Mouse (Mus musculus): ENCODE measurements around the gene Hcn1. TPM values are rescaled to one million over a fixed set of nuclear protein-coding genes. Genes with fewer than 3 reads are reported as not detected.
A peak's percentile ranks its signal among the peaks of the same experiment; 100 is the strongest.

The Hcn1 gene
- total and polyA plus RNA-seq, 2 experiments from 2014 or later: 2.6 to 9.8 TPM

GRCm38 (mm10) chr13:117687670-117688069 is 85.5 kb downstream of the Hcn1 start:
- ATAC-seq: no peak
- no peaks in the 10 kb centered on the region for H3K27me3 ChIP-seq (ENCODE audit: insufficient read depth, low read length)
- H3K9ac ChIP-seq (replicated peaks; ENCODE audit: low read length): no peak overlapping the region
- no peak for DNase-seq (ENCODE audit: low spot score)
- no peaks in the 10 kb centered on the region for H3K9me3 ChIP-seq (ENCODE audit: low read length)
- 92% methylated on average over 7 of the region's 7 CpGs for WGBS
- no peaks in the 10 kb centered on the region for H3K36me3 ChIP-seq (ENCODE audit: insufficient read depth, low read length)
- no peak overlapping the region for H3K4me3 ChIP-seq (ENCODE audit: low read length)
- TF ChIP-seq CTCF (IDR thresholded peaks at IDR 0.05; ENCODE audit: low read depth): no peak
- H3K4me1 ChIP-seq (ENCODE audit: insufficient read depth, low read length): no peaks in the 10 kb centered on the region
- H3K4me2 ChIP-seq (ENCODE audit: low read depth, low read length): no peak overlapping the region
- no peak overlapping the region for H3K27ac ChIP-seq

GRCm38 (mm10) chr13:117694729-117695332 is 92.7 kb downstream of the Hcn1 start:
- TF ChIP-seq CTCF (IDR thresholded peaks at IDR 0.05; ENCODE audit: low read depth): no peak

GRCm38 (mm10) chr13:117705573-117705972 is 103.5 kb downstream of the Hcn1 start:
- H3K9ac ChIP-seq (replicated peaks; ENCODE audit: low read length): no peak overlapping the region
- no peak for DNase-seq (ENCODE audit: low spot score)
- H3K4me2 ChIP-seq (ENCODE audit: low read depth, low read length): no peak overlapping the region
- no peaks in the 10 kb centered on the region for H3K36me3 ChIP-seq (ENCODE audit: insufficient read depth, low read length)
- no peaks in the 10 kb centered on the region for H3K27me3 ChIP-seq (ENCODE audit: insufficient read depth, low read length)
- H3K4me1 ChIP-seq (ENCODE audit: insufficient read depth, low read length): no peaks in the 10 kb centered on the region
- no peak for TF ChIP-seq CTCF (IDR thresholded peaks at IDR 0.05; ENCODE audit: low read depth)
- H3K4me3 ChIP-seq (ENCODE audit: low read length): no peak overlapping the region
- no peaks in the 10 kb centered on the region for H3K9me3 ChIP-seq (ENCODE audit: low read length)
- no peak for ATAC-seq
- no peak overlapping the region for H3K27ac ChIP-seq

More at GRCm38 (mm10) chr13:117694729-117695332, 92.7 kb downstream of the Hcn1 start:
- Histone ChIP-seq H3K4me1 (ENCODE audit: insufficient read depth, low read length) (no peaks in the 10 kb centered on the region), H3K4me2 (ENCODE audit: low read depth, low read length) (no peak overlapping the region), H3K36me3 (ENCODE audit: insufficient read depth, low read length) (no peaks in the 10 kb centered on the region), H3K27ac (no peak overlapping the region), H3K27me3 (ENCODE audit: insufficient read depth, low read length) (no peaks in the 10 kb centered on the region), H3K9ac (replicated peaks; ENCODE audit: low read length) (no peak overlapping the region), H3K4me3 (ENCODE audit: low read length) (no peak overlapping the region), H3K9me3 (ENCODE audit: low read length) (no peaks in the 10 kb centered on the region)
- 88% methylated on average over 1 of the region's 1 CpGs for WGBS
- DNase-seq (ENCODE audit: low spot score): no peak
- ATAC-seq: no peak

GRCm38 (mm10) chr13:117705997-117706396 is 103.9 kb downstream of the Hcn1 start:
- H3K9ac ChIP-seq (replicated peaks; ENCODE audit: low read length): no peak overlapping the region
- DNase-seq (ENCODE audit: low spot score): peak; percentile 70
- H3K27me3 ChIP-seq (ENCODE audit: insufficient read depth, low read length): no peaks in the 10 kb centered on the region
- no peaks in the 10 kb centered on the region for H3K9me3 ChIP-seq (ENCODE audit: low read length)
- H3K4me1 ChIP-seq (ENCODE audit: insufficient read depth, low read length): no peaks in the 10 kb centered on the region
- no peak overlapping the region for H3K4me3 ChIP-seq (ENCODE audit: low read length)
- H3K36me3 ChIP-seq (ENCODE audit: insufficient read depth, low read length): no peaks in the 10 kb centered on the region
- 0 out of 2 replicates have a peak, but pooled peaks have one; percentile 58 for ATAC-seq
- WGBS: 57% methylated on average over 3 of the region's 3 CpGs
- H3K27ac ChIP-seq: no peak overlapping the region
- H3K4me2 ChIP-seq (ENCODE audit: low read depth, low read length): no peak overlapping the region
- no peak for TF ChIP-seq CTCF (IDR thresholded peaks at IDR 0.05; ENCODE audit: low read depth)

GRCm38 (mm10) chr13:117706496-117706895 is 104.4 kb downstream of the Hcn1 start:
- Histone ChIP-seq H3K27me3 (ENCODE audit: insufficient read depth, low read length) (no peaks in the 10 kb centered on the region), H3K9ac (replicated peaks; ENCODE audit: low read length) (no peak overlapping the region), H3K36me3 (ENCODE audit: insufficient read depth, low read length) (no peaks in the 10 kb centered on the region), H3K4me1 (ENCODE audit: insufficient read depth, low read length) (no peaks in the 10 kb centered on the region), H3K4me2 (ENCODE audit: low read depth, low read length) (no peak overlapping the region), H3K4me3 (ENCODE audit: low read length) (no peak overlapping the region), H3K27ac (no peak overlapping the region; the same call in 1 of the 2 replicates), H3K9me3 (ENCODE audit: low read length) (no peaks in the 10 kb centered on the region)
- DNase-seq (ENCODE audit: low spot score) (no peak), ATAC-seq (no peak)
- WGBS: 88% methylated on average over 2 of the region's 2 CpGs
- TF ChIP-seq CTCF (IDR thresholded peaks at IDR 0.05; ENCODE audit: low read depth): no peak

GRCm38 (mm10) chr13:117706986-117707738 is 105.0 kb downstream of the Hcn1 start:
- DNase-seq (ENCODE audit: low spot score) (peak; percentile 34), ATAC-seq (peak; percentile 40; the same call in 1 of the 2 replicates)
- no peak overlapping the region for H3K4me2 ChIP-seq (ENCODE audit: low read depth, low read length)
- H3K9me3 ChIP-seq (ENCODE audit: low read length): no peaks in the 10 kb centered on the region
- WGBS: 79% methylated on average over 11 of the region's 11 CpGs
- TF ChIP-seq CTCF (IDR thresholded peaks at IDR 0.05; ENCODE audit: low read depth): no peak
- H3K9ac ChIP-seq (replicated peaks; ENCODE audit: low read length): no peak overlapping the region
- H3K27ac ChIP-seq: no peak overlapping the region; the same call in 1 of the 2 replicates
- H3K4me1 ChIP-seq (ENCODE audit: insufficient read depth, low read length): no peaks in the 10 kb centered on the region
- H3K36me3 ChIP-seq (ENCODE audit: insufficient read depth, low read length): no peaks in the 10 kb centered on the region
- no peaks in the 10 kb centered on the region for H3K27me3 ChIP-seq (ENCODE audit: insufficient read depth, low read length)
- no peak overlapping the region for H3K4me3 ChIP-seq (ENCODE audit: low read length)

- H3K4me3 ChIP-seq (ENCODE audit: low read length): no peak overlapping the region
- H3K27ac ChIP-seq: no peak overlapping the region
- DNase-seq (ENCODE audit: low spot score) (no peak), ATAC-seq (no peak)
- H3K4me2 ChIP-seq (ENCODE audit: low read depth, low read length): no peak overlapping the region
- H3K9me3 ChIP-seq (ENCODE audit: low read length): no peaks in the 10 kb centered on the region
- H3K4me1 ChIP-seq (ENCODE audit: insufficient read depth, low read length): no peaks in the 10 kb centered on the region
- no peak for TF ChIP-seq CTCF (IDR thresholded peaks at IDR 0.05; ENCODE audit: low read depth)
- H3K9ac ChIP-seq (replicated peaks; ENCODE audit: low read length): no peak overlapping the region
- no peaks in the 10 kb centered on the region for H3K36me3 ChIP-seq (ENCODE audit: insufficient read depth, low read length)
- no peaks in the 10 kb centered on the region for H3K27me3 ChIP-seq (ENCODE audit: insufficient read depth, low read length)
Observed at GRCm38 (mm10) chr13:117710811-117711210, 108.7 kb downstream of the Hcn1 start.
